Mouse (Mus musculus) kidney, postnatal 0 days (tissue): ENCODE data around the gene Hsp90ab1. TPM values are rescaled to one million over a fixed set of nuclear protein-coding genes. Genes with fewer than 3 reads are reported as not detected.
A peak's percentile ranks its signal among the peaks of the same experiment; 100 is the strongest.

Source experiments
- ATAC-seq: fragments of 200-750 bp; cut with Nextera tagmentation; replicated peaks from 2 replicates; pipeline ENCODE4 v1.8.0; 2017; ENCODE audit warnings: low read depth, moderate number of reproducible peaks, moderate TSS enrichment, moderate library complexity; ENCODE audit not compliant: low FRiP score
- DNase-seq: peaks from one replicate; pipeline ENCODE4 v3.0.0-alpha.2; 2016; ENCODE audit warnings: low spot score
- H3K27ac ChIP-seq: fragments of 300-500 bp; sonication (generic); 2 replicates; pipeline ENCODE4 v1.5.1; 2014; ENCODE audit warnings: mild to moderate bottlenecking
- H3K27me3 ChIP-seq: fragments of 300-500 bp; sonication (generic); 2 replicates; pipeline ENCODE4 v1.6.1; 2014; ENCODE audit warnings: low read length, mixed read lengths; ENCODE audit not compliant: insufficient read depth
- H3K36me3 ChIP-seq: fragments of 300-500 bp; sonication (generic); 2 replicates; pipeline ENCODE4 v1.6.1; 2014; ENCODE audit warnings: low read length, mixed read lengths; ENCODE audit not compliant: insufficient read depth
- H3K4me1 ChIP-seq: fragments of 300-500 bp; sonication (generic); replicated peaks from 2 replicates; pipeline ENCODE4 v1.6.1; 2014; ENCODE audit warnings: antibody characterized with exemption, low read length, mixed read lengths; ENCODE audit not compliant: insufficient read depth
- H3K4me2 ChIP-seq: fragments of 300-500 bp; sonication (generic); 2 replicates; pipeline ENCODE4 v1.6.1; 2014; ENCODE audit warnings: mild to moderate bottlenecking, low read length, moderate library complexity, mixed read lengths
- H3K4me3 ChIP-seq: fragments of 300-500 bp; sonication (generic); replicated peaks from 2 replicates; pipeline ENCODE4 v1.5.1; 2014; ENCODE audit warnings: low read depth, low read length
- H3K9ac ChIP-seq: fragments of 300-500 bp; sonication (generic); 2 replicates; pipeline ENCODE4 v1.6.1; 2014; ENCODE audit warnings: low read depth, low read length
- H3K9me3 ChIP-seq: fragments of 300-500 bp; sonication (generic); replicated peaks from 2 replicates; pipeline ENCODE4 v1.6.1; 2016; ENCODE audit warnings: low read length, inconsistent platforms, mixed read lengths
- CTCF ChIP-seq: IDR thresholded peaks from 2 replicates; pipeline ENCODE4 v1.5.1; 2016; ENCODE audit warnings: antibody characterized with exemption, low read depth, mild to moderate bottlenecking, moderate library complexity
- WGBS: fragments of 180-500 bp; shearing (Covaris S2); extraction: QIAGEN DNeasy Blood & Tissue Kit; methylation state at CpG from one replicate; pipeline ENCODE4 v1.1.7; 2014; 5-methylcytosine and 5-hydroxymethylcytosine counted together
- polyA plus RNA-seq: library from polyadenylated mRNA; unstranded; fragments of >200 nt; fragmentation: Nextera tagmentation; extraction: Ambion mirVana; gene quantifications from 2 replicates; pipeline ENCODE4 v1.2.1, GENCODE M21; 2015

Gene Hsp90ab1
- polyA plus RNA-seq, 1 experiment from 2014 or later: 1,330 TPM

DNA sequence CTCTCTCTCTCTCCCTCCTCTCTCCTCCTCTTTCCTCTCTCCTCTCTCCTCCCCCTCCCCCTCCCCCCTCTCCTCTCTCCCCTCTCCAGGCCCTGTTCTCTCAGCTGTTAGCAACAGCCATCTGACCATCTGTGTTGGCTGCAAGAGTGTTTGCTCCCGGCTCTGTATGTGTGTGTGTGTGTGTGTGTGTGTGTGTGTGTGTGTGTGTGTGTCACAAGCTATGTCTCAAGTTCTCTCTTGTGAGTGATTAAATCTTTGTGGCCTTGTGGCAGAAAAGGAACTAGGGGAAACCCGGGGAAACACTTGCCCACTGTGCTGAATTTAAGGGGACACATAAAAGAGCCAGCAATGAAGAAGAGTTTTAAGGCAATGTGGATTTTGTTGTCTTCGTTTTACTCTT is 24.7 kb upstream of the Hsp90ab1 start:
- H3K36me3 ChIP-seq: no peaks in the 10 kb centered on the region
- peaks cover 34% of the 10 kb centered on the region for H3K4me1 ChIP-seq
- no peaks in the 10 kb centered on the region for H3K27me3 ChIP-seq
- H3K4me2 ChIP-seq: no peak overlapping the region
- no peak overlapping the region for H3K4me3 ChIP-seq
- no peak overlapping the region for H3K27ac ChIP-seq
- H3K9ac ChIP-seq: no peak overlapping the region
- no peaks in the 10 kb centered on the region for H3K9me3 ChIP-seq
- 29% methylated on average over 3 of the region's 3 CpGs for WGBS
- no peak for DNase-seq
- no peak for TF ChIP-seq CTCF
- ATAC-seq: no peak

DNA sequence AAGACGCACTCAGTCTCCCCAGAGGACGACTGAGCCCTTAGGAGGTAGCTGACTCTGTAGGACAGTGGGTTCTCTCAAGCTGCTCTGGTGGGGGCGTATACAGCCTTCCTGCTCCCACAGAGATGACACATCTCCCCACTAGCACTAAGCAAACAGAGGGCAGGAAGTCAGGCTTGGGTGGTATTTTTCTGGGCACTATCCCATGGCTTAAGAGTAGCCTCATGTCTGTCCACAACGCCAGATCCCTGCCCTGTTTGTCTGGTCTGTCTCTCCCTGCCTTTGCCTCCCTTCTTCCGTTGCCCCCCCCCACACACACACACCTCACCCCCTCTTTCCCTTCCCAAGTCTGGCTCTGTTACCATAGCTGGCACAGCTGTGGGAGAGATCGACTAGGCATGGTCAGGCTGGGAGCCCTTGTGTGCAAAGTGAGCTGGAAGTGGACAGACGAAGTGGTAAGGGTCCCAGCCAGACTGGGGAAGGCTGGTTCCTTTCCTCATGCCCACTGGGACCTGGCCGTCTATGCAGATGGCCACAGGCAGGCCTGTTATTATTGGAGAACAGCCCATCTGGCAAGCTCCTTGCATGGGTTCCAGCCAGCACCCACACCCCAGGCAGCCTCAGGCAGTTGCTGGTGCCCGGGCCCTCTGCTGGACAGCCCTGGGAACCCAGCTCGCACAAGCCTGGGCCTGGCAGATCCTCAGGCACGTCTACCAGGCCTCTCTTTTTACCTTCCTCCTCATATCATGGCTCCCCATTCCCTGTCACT is 23.7 kb upstream of the Hsp90ab1 start:
- Histone ChIP-seq H3K36me3 (no peaks in the 10 kb centered on the region), H3K27ac (peak overlapping the region; percentile 25), H3K27me3 (no peaks in the 10 kb centered on the region), H3K4me1 (peaks cover 44% of the 10 kb centered on the region), H3K9ac (no peak overlapping the region), H3K4me2 (no peak overlapping the region), H3K9me3 (no peaks in the 10 kb centered on the region), H3K4me3 (no peak overlapping the region)
- peak; percentile 23; the same call in 1 of the 2 replicates for ATAC-seq
- 34% methylated on average over 11 of the region's 11 CpGs for WGBS
- DNase-seq: peak; percentile 72
- peak; percentile 65 for TF ChIP-seq CTCF

DNA sequence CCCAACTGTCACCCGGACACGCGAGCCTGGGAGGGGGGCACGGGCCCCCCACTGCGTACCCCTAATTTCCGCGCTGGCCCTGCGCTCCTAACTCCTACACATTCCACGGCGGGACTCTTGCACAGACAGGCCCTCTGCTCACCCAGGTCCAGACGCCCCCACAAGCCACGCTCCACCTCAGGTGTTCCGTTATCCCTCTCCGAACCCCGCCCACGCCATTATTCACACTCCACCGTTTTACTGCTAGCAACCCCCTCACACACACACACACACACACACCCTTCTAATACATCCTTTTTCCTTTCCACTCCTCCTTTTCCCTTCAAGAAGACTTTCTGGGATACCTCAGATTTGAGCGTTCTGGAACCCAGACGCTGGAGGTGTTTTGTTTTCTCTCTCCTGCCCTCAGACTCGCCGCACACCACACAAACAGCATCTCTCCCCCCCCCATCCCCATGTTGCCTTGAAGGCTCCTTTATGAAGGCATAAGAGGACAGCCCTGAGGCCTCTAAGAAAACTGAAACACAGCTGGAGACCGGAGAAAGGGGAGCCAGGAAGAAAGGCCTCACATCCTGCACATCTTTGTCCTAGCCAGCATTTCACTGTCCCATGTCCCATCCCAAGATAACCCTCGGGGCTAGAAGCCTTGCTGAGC is 22.8 kb upstream of the Hsp90ab1 start:
- no peak for TF ChIP-seq CTCF
- peak overlapping the region; percentile 57 for H3K4me3 ChIP-seq
- H3K4me1 ChIP-seq: peaks cover 50% of the 10 kb centered on the region
- no peaks in the 10 kb centered on the region for H3K9me3 ChIP-seq
- peak overlapping the region; percentile 67 for H3K9ac ChIP-seq
- H3K27ac ChIP-seq: peak overlapping the region; percentile 3; the same call in 1 of the 2 replicates
- no peaks in the 10 kb centered on the region for H3K36me3 ChIP-seq
- no peak for DNase-seq
- H3K4me2 ChIP-seq: peak overlapping the region; percentile 98
- WGBS: 6% methylated on average over 23 of the region's 23 CpGs
- peak; percentile 27 for ATAC-seq
- H3K27me3 ChIP-seq: no peaks in the 10 kb centered on the region

DNA sequence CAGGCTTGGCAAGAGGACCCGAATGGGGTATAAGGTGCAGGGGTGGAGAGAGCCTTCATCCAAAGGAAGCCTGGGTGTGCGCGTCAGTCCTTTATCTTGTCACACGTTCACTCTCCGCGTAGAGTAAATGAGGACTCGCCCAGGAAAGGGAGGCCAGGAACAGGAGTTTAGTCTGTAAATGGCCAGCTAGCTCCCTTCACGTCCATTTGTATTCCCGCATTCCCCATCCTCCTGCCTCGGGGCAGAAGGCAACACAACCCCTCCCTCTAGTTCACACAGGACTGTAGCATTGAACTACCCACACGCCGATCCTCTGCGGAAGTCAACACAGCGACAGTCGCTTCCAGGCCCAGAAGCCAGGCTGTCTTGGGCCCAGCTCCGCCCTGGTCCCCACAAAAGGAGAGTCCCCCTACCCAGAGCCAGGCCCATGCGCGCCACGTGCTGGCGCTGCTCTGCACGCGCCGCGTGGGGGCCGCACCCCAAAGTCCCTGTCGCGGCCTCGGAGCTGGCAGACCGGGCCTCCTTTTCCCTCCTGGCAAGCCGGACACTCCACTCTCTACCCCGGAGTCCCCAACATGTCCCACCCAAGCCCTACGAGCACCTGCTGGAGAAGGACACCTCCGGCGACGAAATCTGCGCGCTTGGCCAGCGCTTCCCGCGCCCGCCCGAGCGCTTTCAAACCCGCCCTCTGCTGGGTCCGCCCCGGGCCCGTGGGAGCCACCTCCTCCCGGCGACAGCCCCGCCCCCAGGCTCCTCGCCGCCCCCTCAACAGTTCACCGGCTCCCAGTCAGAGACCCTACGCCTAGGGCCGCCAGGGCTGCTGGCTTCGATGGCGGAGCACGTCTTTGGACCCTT is 22.0 kb upstream of the Hsp90ab1 start:
- Histone ChIP-seq H3K27ac (peak overlapping the region; percentile 31; the same call in 1 of the 2 replicates), H3K4me2 (peak overlapping the region; percentile 98), H3K9ac (peak overlapping the region; percentile 67), H3K4me1 (peaks cover 50% of the 10 kb centered on the region), H3K4me3 (peak overlapping the region; percentile 57), H3K27me3 (no peaks in the 10 kb centered on the region), H3K36me3 (no peaks in the 10 kb centered on the region), H3K9me3 (no peaks in the 10 kb centered on the region)
- ATAC-seq (peak; percentile 61), DNase-seq (peak; percentile 83)
- WGBS: 1% methylated on average over 55 of the region's 58 CpGs
- 0 out of 2 replicates have a peak, but pooled peaks have one; percentile 2 for TF ChIP-seq CTCF

DNA sequence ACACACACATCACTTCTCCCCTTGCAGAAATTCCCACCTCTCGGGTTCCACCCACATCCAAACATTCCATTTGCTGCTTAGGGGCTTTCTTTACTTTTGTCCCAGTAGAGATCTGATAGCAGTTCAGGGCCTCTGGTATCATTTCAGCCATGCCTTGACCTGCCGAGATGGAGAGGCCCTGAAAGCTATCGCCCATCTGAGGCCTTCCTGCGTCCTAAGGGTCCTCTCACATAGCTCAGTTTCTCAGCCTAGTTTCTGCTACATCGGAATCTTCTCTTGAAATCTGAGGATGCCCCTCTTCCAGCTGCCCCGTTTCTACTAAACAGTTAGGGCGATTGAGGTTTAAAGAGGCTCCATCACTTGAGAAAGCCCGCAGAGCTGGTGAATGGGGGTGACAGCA is 21.1 kb upstream of the Hsp90ab1 start:
- H3K4me3 ChIP-seq: peak overlapping the region; percentile 57
- peak overlapping the region; percentile 98 for H3K4me2 ChIP-seq
- H3K36me3 ChIP-seq: 0 out of 2 replicates have a peak, but pooled peaks cover 6% of the 10 kb centered on the region
- ATAC-seq: no peak
- H3K9me3 ChIP-seq: no peaks in the 10 kb centered on the region
- no peak overlapping the region for H3K27ac ChIP-seq
- DNase-seq: no peak
- peaks cover 47% of the 10 kb centered on the region for H3K4me1 ChIP-seq
- 0 out of 2 replicates have a peak overlapping the region, but pooled peaks have one; percentile 37 for H3K9ac ChIP-seq
- no peaks in the 10 kb centered on the region for H3K27me3 ChIP-seq
- TF ChIP-seq CTCF: no peak
- WGBS: 43% methylated on average over 8 of the region's 8 CpGs

DNA sequence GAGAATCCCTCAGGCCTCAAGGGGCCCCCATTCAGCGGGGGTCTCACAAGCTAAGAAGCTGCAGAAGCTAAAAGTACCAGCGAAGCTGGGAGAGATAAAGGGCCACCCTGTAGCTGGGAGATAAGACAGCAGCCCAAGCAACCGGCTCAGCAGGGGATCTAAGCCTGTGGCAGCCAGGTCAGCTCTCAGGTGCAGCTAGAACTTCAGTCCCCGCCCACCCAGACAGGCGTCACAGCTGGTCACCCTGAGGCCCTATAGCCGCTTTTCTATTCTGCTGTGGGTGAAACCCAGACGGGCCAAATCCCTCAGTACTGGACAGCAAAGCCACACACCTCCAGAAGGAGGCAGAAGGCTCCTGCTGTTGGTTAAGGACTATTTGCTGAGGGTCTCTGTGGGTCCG is 20.4 kb upstream of the Hsp90ab1 start:
- peak; percentile 42; the same call in 1 of the 2 replicates for TF ChIP-seq CTCF
- 47% methylated on average over 8 of the region's 8 CpGs for WGBS
- no peak for DNase-seq
- no peak for ATAC-seq
- Histone ChIP-seq H3K4me2 (peak overlapping the region; percentile 98), H3K27ac (peak overlapping the region; percentile 70; the same call in 1 of the 2 replicates), H3K4me1 (peaks cover 46% of the 10 kb centered on the region), H3K36me3 (0 out of 2 replicates have a peak, but pooled peaks cover 6% of the 10 kb centered on the region), H3K9ac (peak overlapping the region; percentile 28), H3K9me3 (no peaks in the 10 kb centered on the region), H3K27me3 (no peaks in the 10 kb centered on the region), H3K4me3 (0 out of 2 replicates have a peak overlapping the region, but pooled peaks have one; percentile 4)
